Mouse (Mus musculus): ENCODE measurements around the gene Ppp1r27. TPM values are rescaled to one million over a fixed set of nuclear protein-coding genes. Genes with fewer than 3 reads are reported as not detected.

Gene Ppp1r27
- polyA plus RNA-seq, 1 experiment: 1.0 TPM

DNA sequence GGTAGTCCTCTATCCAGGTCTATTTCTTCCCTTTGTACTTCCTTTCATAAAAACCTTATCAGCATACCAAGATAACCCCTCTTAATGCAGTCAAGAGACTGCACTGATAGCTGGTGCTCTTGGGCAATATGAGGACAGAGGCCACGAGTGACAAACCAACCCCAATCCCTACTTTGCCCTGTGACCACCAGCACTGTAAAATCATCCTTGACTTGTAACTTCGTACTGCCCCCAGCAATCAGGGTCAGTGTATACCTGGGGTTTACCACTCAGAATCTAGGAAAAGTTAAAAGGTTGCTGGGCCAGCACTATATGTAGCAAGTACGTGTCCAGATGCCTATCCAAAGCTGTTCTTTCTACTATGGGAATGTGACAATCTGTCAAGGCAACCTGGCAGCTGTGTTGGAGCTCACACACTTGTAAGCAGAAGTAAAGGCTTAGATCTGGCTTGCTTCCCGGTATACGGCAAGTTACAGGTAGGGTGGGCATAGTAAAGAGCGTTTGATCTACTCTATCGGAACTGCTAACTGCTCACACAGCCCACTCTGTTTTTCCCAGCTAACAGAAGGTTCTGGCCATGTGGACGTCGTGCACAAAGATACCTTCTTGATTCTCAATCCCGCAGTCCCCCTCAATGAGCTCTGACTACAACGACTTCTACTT is 21.0 kb upstream of the Ppp1r27 start:
- Histone ChIP-seq H3K4me3 (peak overlapping the region; percentile 75), H3K4me2 (ENCODE audit: low read depth) (peak overlapping the region; percentile 87), H3K79me2 (ENCODE audit: control insufficient read depth, insufficient read depth) (peaks cover 53% of the 10 kb centered on the region), H3K36me3 (ENCODE audit: control insufficient read depth, insufficient read depth) (peaks cover 21% of the 10 kb centered on the region), H3ac (ENCODE audit: control insufficient read depth, insufficient read length) (peak overlapping the region; percentile 68), H3K27me3 (ENCODE audit: control insufficient read depth, insufficient read depth, insufficient read length) (no peaks in the 10 kb centered on the region)
- TF ChIP-seq REST (IDR thresholded peaks at IDR 0.05; ENCODE audit: insufficient read depth, insufficient read length) (no peak), MAX (IDR thresholded peaks at IDR 0.05; ENCODE audit: low read depth) (no peak), USF1 (IDR thresholded peaks at IDR 0.05; ENCODE audit: low read depth) (no peak), SRF (IDR thresholded peaks at IDR 0.05; ENCODE audit: control insufficient read depth, insufficient read length, low read depth) (no peak), TCF12 (IDR thresholded peaks at IDR 0.05; ENCODE audit: insufficient read depth, poor library complexity, severe bottlenecking) (no peak), E2F4 (IDR thresholded peaks at IDR 0.05; ENCODE audit: insufficient read depth) (no peak), POLR2A (IDR thresholded peaks at IDR 0.05; ENCODE audit: insufficient read length, low read depth) (no peak)

DNA sequence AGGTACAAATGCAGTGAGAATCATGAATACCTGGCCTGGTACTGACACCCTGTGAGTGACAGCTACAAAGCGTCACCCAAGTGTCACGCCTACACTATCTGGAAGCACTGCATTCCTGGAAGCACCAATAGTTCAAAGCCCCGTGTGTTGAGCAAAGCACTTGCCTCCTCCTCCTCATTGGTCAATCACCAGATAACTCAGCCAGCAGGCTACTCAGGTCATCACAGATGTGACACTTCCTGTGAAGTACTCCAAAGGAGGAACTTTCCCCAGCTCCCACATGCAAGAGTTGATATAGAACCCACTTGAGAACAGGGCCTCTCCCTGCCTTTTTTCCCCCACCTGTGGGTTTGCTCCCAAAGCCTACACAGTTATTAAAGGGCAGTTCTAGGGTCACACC is 20.2 kb upstream of the Ppp1r27 start:
- H3K79me2 ChIP-seq (ENCODE audit: control insufficient read depth, insufficient read depth): peaks cover 53% of the 10 kb centered on the region
- TF ChIP-seq TCF12 (IDR thresholded peaks at IDR 0.05; ENCODE audit: insufficient read depth, poor library complexity, severe bottlenecking) (no peak), USF1 (IDR thresholded peaks at IDR 0.05; ENCODE audit: low read depth) (no peak), CEBPB (IDR thresholded peaks at IDR 0.05; ENCODE audit: insufficient read depth, poor library complexity, severe bottlenecking) (no peak), E2F4 (IDR thresholded peaks at IDR 0.05; ENCODE audit: insufficient read depth) (no peak), POLR2A (IDR thresholded peaks at IDR 0.05; ENCODE audit: insufficient read length, low read depth) (no peak), MYOD1 (IDR thresholded peaks at IDR 0.05; ENCODE audit: control insufficient read depth in 1 of 3, insufficient read length in 2 of 3, low read depth in 2 of 3) (no peak), MYOG (IDR thresholded peaks at IDR 0.05; ENCODE audit: control insufficient read depth in 1 of 3, insufficient read depth in 1 of 3, insufficient read length in 2 of 3, low read depth in 2 of 3) (no peak), POLR2AphosphoS2 (IDR thresholded peaks at IDR 0.05; ENCODE audit: insufficient read length, low read depth) (no peak), MAX (IDR thresholded peaks at IDR 0.05; ENCODE audit: low read depth) (no peak), SRF (IDR thresholded peaks at IDR 0.05; ENCODE audit: control insufficient read depth, insufficient read length, low read depth) (no peak), TCF3 (IDR thresholded peaks at IDR 0.05; ENCODE audit: insufficient read length, low read depth) (no peak), REST (IDR thresholded peaks at IDR 0.05; ENCODE audit: insufficient read depth, insufficient read length) (no peak)

DNA sequence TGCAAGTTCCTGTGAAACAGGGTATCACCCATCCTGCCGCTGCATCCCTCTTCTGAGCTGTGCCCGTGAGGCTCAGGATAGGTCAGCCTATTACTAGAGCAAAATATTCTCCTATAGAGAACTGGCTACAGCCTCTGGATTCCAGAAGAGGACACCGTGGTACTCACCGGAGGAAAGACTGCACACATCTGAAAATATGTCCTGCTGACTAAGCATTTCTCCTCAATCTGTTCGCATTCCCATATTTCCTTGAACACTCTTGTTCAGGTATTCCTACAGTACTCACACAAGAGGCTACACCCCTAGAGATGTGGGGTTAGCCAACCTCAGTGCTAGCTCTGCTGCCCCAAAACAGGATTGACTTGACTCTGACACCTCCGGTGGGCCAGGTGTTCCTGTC is 17.4 kb upstream of the Ppp1r27 start:
- Histone ChIP-seq H3K79me2 (ENCODE audit: control insufficient read depth, insufficient read depth) (peaks cover 46% of the 10 kb centered on the region), H3K4me2 (ENCODE audit: low read depth) (no peak overlapping the region), H3K36me3 (ENCODE audit: control insufficient read depth, insufficient read depth) (peaks cover 48% of the 10 kb centered on the region), H3K4me3 (no peak overlapping the region), H3K27me3 (ENCODE audit: control insufficient read depth, insufficient read depth, insufficient read length) (no peaks in the 10 kb centered on the region), H3ac (ENCODE audit: control insufficient read depth, insufficient read length) (no peak overlapping the region)
- TF ChIP-seq MAX (IDR thresholded peaks at IDR 0.05; ENCODE audit: low read depth): no peak
- no peak for TF ChIP-seq MYOD1 (IDR thresholded peaks at IDR 0.05; ENCODE audit: control insufficient read depth in 1 of 3, insufficient read length in 2 of 3, low read depth in 2 of 3)
- no peak for TF ChIP-seq USF1 (IDR thresholded peaks at IDR 0.05; ENCODE audit: low read depth)
- no peak for TF ChIP-seq POLR2A (IDR thresholded peaks at IDR 0.05; ENCODE audit: insufficient read length, low read depth)
- TF ChIP-seq REST (IDR thresholded peaks at IDR 0.05; ENCODE audit: insufficient read depth, insufficient read length): no peak
- TF ChIP-seq E2F4 (IDR thresholded peaks at IDR 0.05; ENCODE audit: insufficient read depth): no peak
- no peak for TF ChIP-seq TCF3 (IDR thresholded peaks at IDR 0.05; ENCODE audit: insufficient read length, low read depth)
- no peak for TF ChIP-seq POLR2AphosphoS2 (IDR thresholded peaks at IDR 0.05; ENCODE audit: insufficient read length, low read depth)
- TF ChIP-seq TCF12 (IDR thresholded peaks at IDR 0.05; ENCODE audit: insufficient read depth, poor library complexity, severe bottlenecking): no peak
- no peak for TF ChIP-seq SRF (IDR thresholded peaks at IDR 0.05; ENCODE audit: control insufficient read depth, insufficient read length, low read depth)
- TF ChIP-seq MYOG (IDR thresholded peaks at IDR 0.05; ENCODE audit: control insufficient read depth in 1 of 3, insufficient read depth in 1 of 3, insufficient read length in 2 of 3, low read depth in 2 of 3): no peak
- TF ChIP-seq CEBPB (IDR thresholded peaks at IDR 0.05; ENCODE audit: insufficient read depth, poor library complexity, severe bottlenecking): no peak

More for the DNA sequence above, 20.2 kb upstream of the Ppp1r27 start:
- Histone ChIP-seq H3ac (ENCODE audit: control insufficient read depth, insufficient read length) (peak overlapping the region; percentile 68), H3K27me3 (ENCODE audit: control insufficient read depth, insufficient read depth, insufficient read length) (no peaks in the 10 kb centered on the region), H3K36me3 (ENCODE audit: control insufficient read depth, insufficient read depth) (peaks cover 26% of the 10 kb centered on the region), H3K4me2 (ENCODE audit: low read depth) (peak overlapping the region; percentile 87), H3K4me3 (peak overlapping the region; percentile 75)

DNA sequence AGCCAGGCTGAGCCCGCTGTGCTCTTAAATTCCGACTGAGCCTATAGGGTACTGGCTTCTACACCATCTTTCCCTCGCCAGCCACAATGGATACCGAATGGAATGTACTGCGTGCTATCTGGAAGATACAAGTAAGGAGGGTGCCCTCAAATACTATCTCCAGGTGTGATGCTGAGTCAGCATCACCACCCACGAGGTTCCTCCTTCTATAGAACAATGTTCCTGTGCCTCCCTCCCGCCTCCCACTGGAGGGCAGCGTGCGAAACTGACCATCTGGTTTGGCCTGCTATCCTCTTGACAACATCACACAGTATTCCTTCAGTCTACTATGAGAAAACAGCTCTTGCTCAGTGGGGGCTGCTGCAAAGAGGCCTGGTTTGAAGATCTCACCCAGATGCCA is 14.2 kb upstream of the Ppp1r27 start:
- TF ChIP-seq E2F4 (IDR thresholded peaks at IDR 0.05; ENCODE audit: insufficient read depth) (no peak), MAX (IDR thresholded peaks at IDR 0.05; ENCODE audit: low read depth) (no peak), POLR2AphosphoS2 (IDR thresholded peaks at IDR 0.05; ENCODE audit: insufficient read length, low read depth) (no peak), TCF3 (IDR thresholded peaks at IDR 0.05; ENCODE audit: insufficient read length, low read depth) (no peak), TCF12 (IDR thresholded peaks at IDR 0.05; ENCODE audit: insufficient read depth, poor library complexity, severe bottlenecking) (no peak), USF1 (IDR thresholded peaks at IDR 0.05; ENCODE audit: low read depth) (no peak), SRF (IDR thresholded peaks at IDR 0.05; ENCODE audit: control insufficient read depth, insufficient read length, low read depth) (no peak), MYOG (IDR thresholded peaks at IDR 0.05; ENCODE audit: control insufficient read depth in 1 of 3, insufficient read depth in 1 of 3, insufficient read length in 2 of 3, low read depth in 2 of 3) (no peak), REST (IDR thresholded peaks at IDR 0.05; ENCODE audit: insufficient read depth, insufficient read length) (no peak), CEBPB (IDR thresholded peaks at IDR 0.05; ENCODE audit: insufficient read depth, poor library complexity, severe bottlenecking) (no peak), MYOD1 (IDR thresholded peaks at IDR 0.05; ENCODE audit: control insufficient read depth in 1 of 3, insufficient read length in 2 of 3, low read depth in 2 of 3) (no peak)
- Histone ChIP-seq H3K4me2 (ENCODE audit: low read depth) (no peak overlapping the region), H3K36me3 (ENCODE audit: control insufficient read depth, insufficient read depth) (peaks cover 76% of the 10 kb centered on the region), H3ac (ENCODE audit: control insufficient read depth, insufficient read length) (no peak overlapping the region), H3K4me3 (no peak overlapping the region), H3K79me2 (ENCODE audit: control insufficient read depth, insufficient read depth) (peaks cover 21% of the 10 kb centered on the region), H3K27me3 (ENCODE audit: control insufficient read depth, insufficient read depth, insufficient read length) (no peaks in the 10 kb centered on the region)

All from myocyte (in vitro differentiated cells).